Mouse (Mus musculus) v-Abl transformed pro-B cells (cell line): ENCODE data around the gene Pxn.

Source experiments
- in situ Hi-C, 2 experiments: fragments of 400-800 bp; cut with MboI; formaldehyde crosslinking; loops; one replicate each; pipeline ENCODE4 v1.15.1; 2025; ENCODE audit not compliant: unreplicated experiment in 2 of 2

Pxn gene

DNA sequence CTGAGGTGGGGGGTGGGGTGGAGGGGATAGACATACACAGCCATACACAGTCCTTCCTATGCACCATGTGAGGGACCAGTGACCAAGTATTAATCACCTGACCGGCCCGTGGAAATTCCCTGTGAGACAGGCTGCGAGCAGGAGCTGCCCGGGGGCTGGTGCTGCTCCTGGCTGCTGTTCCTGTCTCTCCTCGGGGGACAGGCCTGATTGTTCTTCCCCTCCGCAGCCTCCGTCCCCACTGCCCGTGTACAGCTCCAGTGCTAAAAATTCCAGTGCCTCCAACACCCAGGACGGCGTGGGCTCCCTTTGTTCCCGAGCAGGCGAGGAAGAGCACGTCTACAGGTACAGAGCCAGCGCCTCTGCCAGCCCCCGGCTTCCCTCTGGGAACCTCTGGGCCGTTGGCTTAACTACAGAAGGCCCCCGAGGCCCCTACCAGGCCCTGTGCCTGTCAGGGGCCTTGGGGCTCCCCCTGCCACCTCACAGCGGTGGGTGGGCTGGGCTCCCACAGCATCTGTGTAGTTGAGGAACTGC, 38.2 kb downstream of the Pxn start:
- in situ Hi-C loops, result loop anchor here in 1 of 2 experiments (5.0 kb wide), 1 partner anchor 42 kb away; no protein-coding TSS in a partner anchor

GRCm38 (mm10) chr5:115545636-115546035, 39.2 kb downstream of the Pxn start:
- in situ Hi-C loops, result no loop called here

DNA sequence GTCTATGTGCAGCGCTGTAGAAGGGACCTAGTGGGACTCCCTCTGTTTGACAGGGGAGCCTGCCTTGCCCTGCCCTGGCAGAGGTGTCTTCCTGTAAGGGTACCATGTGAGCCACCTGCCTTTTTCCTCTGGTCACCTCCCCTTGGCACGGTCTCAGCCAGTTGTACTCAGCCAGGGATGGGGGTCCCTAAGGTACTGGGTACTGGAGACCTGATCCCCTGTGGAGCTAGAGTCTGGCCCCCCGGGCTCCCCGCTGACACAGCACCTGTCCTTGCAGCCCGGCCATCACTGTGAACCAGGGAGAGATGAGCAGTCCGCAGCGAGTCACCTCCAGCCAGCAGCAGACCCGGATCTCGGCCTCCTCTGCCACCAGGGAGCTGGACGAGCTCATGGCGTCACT, 40.1 kb downstream of the Pxn start:
- in situ Hi-C loops, result no loop called here

DNA sequence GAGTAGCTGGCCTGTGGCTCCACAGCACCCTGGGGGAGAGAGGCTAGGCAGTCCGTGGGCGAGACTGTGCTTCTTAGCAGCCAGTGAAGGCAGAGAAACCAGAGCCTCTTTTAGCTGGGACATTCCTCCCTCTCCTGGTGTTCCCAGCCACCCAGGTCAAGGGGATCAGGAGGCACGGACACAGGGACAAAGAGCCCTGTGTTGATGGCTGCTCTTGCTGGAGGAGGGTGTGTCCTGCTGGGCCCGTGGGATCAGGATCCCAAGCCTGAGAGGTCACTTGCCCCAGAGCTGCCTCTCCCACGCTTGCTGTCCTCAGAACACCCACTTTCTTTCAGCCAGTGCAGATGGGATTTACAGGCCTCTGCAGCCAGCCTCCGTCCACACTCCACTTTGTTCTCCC, 40.5 kb downstream of the Pxn start:
- in situ Hi-C loops, result no loop called here

- in situ Hi-C loops, result no loop called here
These were observed 40.9 kb downstream of the Pxn start for GRCm38 (mm10) chr5:115547421-115547820.

GRCm38 (mm10) chr5:115548501-115549285, 42.2 kb downstream of the Pxn start:
- in situ Hi-C loops, result no loop called here

GRCm38 (mm10) chr5:115550482-115551005, 44.1 kb downstream of the Pxn start:
- in situ Hi-C loops, result no loop called here

GRCm38 (mm10) chr5:115551386-115551785, 44.9 kb downstream of the Pxn start:
- in situ Hi-C loops, result no loop called here

GRCm38 (mm10) chr5:115551799-115552198, 45.3 kb downstream of the Pxn start:
- in situ Hi-C loops, result no loop called here

DNA sequence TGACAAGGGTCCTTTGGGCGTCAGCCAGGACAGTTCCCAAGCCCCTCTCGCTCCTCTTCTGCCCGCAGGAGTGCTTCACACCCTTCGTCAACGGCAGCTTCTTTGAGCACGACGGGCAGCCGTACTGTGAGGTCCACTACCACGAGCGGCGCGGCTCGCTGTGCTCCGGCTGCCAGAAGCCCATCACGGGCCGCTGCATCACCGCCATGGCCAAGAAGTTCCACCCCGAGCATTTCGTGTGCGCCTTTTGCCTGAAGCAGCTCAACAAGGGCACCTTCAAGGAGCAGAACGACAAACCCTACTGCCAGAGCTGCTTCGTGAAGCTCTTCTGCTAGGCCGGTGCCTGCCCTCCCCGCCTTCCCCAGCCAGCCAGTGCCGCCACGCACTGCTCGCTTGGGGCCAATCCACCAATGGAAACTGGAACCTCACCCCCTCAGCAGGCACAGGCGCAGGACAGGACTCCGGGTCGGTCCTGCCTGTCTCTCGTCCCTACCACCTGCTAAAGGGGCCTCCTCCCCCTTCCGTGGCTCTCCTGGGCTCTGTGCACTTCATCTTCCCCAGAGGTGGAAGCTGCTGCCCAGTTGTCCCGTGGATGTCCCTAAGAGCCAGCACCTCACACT, 47.4 kb downstream of the Pxn start:
- in situ Hi-C loops, result no loop called here

- in situ Hi-C loops, result no loop called here
These were observed 48.2 kb downstream of the Pxn start for GRCm38 (mm10) chr5:115554536-115555291.

DNA sequence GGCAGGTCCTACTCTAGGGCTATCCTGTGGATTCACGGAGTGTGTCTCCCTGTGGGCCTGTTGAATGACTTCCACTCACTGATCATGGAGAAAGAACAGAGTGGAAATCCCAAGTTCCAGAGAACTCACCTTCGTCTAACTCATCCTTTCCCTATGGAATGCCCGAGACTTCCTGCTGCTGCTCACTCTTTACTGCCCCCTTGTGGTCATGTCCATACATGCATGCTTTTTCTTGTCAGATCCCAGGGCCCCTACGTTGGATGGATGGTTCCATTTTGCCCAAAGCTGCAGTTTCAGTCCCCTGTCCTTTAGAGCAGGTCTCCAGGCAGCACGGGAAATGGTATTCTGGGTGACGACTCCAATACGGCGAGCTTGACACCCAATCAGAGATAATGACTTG, 49.7 kb downstream of the Pxn start:
- in situ Hi-C loops, result no loop called here

DNA sequence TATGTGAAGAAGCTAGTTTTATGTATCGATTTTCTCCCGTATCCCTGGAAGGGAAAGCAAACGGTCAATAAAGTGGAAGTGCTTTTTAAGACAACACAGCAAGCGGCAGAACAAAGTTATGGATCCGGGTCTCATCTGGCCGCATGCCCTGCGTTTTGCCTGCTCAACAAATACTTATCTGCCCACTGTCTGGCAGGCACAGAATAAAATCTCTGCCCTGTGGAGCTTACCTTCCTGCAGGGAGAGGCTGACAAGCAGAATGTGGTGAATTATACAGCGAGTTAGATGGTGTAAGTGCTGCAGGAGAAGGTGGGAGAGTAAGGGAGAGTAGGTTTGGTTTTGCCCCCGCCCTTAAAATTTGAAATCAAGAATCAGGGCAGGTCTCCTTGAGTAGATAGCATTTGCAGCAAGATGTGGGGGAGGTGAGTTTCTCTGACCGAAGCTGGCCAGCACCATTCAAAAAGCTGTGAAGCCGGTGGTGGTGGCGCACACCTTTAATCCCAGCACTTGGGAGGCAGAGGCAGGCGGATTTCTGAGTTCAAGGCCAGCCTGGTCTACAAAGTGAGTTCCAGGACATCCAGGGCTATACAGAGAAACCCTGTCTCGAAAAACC, 51.8 kb downstream of the Pxn start:
- in situ Hi-C loops, result no loop called here

DNA sequence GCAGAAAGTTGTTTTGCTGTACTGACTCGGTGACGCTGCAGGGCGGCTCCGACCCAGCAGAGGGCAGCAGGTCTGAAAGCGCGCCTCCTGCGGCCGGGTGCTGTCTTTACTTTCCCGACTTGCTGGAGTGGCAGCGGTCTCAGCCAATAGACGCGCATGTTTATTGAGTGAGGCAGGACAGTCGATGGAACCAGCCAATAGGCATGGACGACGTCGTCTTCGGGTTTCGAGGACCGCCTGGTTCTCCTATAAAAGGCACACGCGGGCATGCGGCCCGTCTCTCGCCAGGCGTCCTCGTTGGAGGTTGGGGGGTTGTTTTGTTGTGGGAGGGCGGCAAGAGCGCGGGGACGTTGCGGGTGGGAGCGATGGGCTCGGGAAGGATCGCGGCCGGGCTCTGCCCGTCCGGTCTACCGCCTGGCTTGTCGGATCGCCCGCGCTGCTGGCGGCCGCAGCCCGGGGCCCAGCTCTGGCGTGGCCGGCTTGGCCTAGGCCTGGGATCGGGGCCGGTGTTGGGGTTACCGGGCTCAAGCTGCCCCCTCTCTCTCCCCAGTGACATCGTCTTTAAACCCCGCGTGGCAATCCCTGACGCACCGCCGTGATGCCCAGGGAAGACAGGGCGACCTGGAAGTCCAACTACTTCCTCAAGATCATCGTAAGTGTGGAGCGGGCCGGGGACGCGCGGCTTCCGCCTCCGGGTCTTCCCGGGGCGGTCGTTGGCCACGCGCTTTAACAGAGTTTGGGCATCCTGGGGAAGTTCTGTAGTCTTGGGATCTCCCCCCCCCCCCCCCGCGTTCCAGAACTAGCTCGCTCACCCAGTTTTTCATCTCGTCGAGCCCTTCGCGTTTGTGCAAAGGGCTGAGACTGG, 53.0 kb downstream of the Pxn start, which contains the start of gene Rplp0:
Gene Rplp0 (plus strand): TSS at position 231 of the 865 bp plus-strand sequence.
- in situ Hi-C loops, result no loop called here

GRCm38 (mm10) chr5:115560336-115560905, 53.9 kb downstream of the Pxn start:
- in situ Hi-C loops, result no loop called here

DNA sequence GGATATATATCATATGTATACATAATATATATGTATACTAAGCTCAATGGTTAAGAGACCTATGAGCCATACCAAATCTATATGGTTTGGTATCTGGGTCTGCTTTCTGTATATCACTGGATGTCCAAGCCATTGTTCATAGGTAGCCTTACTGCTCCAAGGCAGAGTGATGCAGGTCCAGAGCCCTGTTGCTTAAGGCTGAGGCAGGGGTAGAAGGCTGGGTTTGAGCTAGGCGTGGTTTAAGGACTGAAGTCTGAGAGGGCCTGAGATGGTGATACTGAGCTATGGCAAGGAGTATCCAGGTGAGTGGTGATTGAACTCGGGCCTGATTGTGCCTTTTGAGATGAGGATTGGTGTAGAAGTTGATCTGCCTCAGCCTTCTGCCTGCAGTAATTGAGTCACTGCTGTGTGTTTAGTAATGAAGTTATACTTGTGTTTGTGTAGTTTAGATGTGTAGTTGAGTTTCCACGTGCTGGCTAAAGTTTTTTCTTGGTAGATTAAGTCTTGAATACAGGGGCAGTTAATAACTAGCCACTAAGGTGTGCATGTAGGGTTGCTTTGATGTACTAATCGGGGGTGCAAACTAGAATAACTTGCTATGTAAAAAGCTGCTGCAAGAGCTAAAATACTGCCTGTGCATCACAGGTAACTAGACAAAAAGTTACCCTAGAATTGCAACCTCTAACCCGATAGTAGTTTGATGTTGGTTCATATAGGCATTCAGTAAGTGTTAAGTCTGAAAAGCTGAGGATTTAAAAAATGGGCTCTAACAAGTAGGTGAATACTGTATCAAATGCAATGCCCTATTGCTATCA, 57.5 kb downstream of the Pxn start:
- in situ Hi-C loops, result no loop called here

DNA sequence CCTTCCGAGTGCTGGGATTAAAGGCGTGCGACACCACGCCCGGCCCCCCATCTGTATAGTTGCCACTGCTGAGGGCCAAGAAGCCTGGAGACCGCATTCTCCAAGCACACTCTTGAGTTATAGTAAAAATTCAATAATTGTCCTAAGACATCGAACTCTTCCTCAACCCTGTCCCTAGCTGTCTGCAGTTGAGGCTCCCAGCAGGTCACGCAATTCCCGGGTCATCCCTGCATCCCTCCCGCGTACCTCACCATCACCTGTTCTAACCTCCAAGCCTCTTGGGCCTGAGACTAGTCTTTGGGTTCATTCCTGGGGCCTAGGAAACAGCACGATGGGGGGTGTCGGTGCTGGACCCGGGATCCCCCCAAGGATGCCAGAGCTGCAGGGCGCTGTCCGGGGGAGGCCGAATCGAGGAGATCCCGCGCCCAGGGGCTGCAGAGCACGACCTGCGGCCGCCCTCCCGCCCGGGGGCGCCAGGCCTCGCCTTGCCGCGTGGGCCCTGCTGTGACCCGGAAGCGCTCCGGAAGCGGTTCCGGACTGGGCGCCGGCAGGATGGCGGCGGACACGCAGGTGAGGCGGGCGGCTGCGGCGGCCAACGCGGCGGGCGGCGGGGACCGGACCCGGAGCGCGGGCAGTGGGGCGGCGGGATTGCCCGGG, 58.4 kb downstream of the Pxn start, which contains the start of gene Gcn1l1:
Gene Gcn1l1 (plus strand): TSS at position 518 of the 657 bp plus-strand sequence.
- in situ Hi-C loops, result no loop called here

- in situ Hi-C loops, result no loop called here
These were observed 58.9 kb downstream of the Pxn start for GRCm38 (mm10) chr5:115565403-115565802.
